Mouse (Mus musculus) gastrocnemius, adult 2 months (tissue): ENCODE data around the gene Vnn1. TPM values are rescaled to one million over a fixed set of nuclear protein-coding genes. Genes with fewer than 3 reads are reported as not detected.
A peak's percentile ranks its signal among the peaks of the same experiment; 100 is the strongest.

Experiments used
- DNase-seq: peaks from one replicate; pipeline ENCODE4 v3.0.0; 2022
- H3K27ac ChIP-seq: fragments of 200-600 bp; 2 replicates; pipeline ENCODE4 v1.8.1; 2022; ENCODE audit warnings: mild to moderate bottlenecking
- H3K4me3 ChIP-seq: fragments of 200-600 bp; 2 replicates; pipeline ENCODE4 v1.8.1; 2022; ENCODE audit warnings: mild to moderate bottlenecking, moderate library complexity
- CTCF ChIP-seq: fragments of 200-600 bp; IDR thresholded peaks from 2 replicates; pipeline ENCODE4 v1.8.1; 2022; ENCODE audit warnings: antibody characterized with exemption, mild to moderate bottlenecking, moderate library complexity
- intact Hi-C: fragments of 180-260 bp; cut with DNase I; formaldehyde crosslinking; loops from one replicate; pipeline ENCODE4 v1.15.1; 2025
- long read RNA-seq, 2 experiments: library from polyadenylated mRNA; stranded (forward); transcript quantifications; one replicate each; pipeline ENCODE4 v2.0.0; 2021
- total RNA-seq, 2 experiments: library from RNA; stranded (reverse); gene quantifications; 2 replicates each; pipeline ENCODE4 v1.2.3; 2021

Vnn1 gene
- total RNA-seq = under 1 TPM; 0.17 to 0.23 TPM
- long read RNA-seq, experiment 1, partial matches to known transcripts = 0 of 2 reads
- long read RNA-seq, experiment 1, other reads (novel, unspliced or antisense) = 0 of 2 reads
- long read RNA-seq, experiment 2 = 0 reads

DNA sequence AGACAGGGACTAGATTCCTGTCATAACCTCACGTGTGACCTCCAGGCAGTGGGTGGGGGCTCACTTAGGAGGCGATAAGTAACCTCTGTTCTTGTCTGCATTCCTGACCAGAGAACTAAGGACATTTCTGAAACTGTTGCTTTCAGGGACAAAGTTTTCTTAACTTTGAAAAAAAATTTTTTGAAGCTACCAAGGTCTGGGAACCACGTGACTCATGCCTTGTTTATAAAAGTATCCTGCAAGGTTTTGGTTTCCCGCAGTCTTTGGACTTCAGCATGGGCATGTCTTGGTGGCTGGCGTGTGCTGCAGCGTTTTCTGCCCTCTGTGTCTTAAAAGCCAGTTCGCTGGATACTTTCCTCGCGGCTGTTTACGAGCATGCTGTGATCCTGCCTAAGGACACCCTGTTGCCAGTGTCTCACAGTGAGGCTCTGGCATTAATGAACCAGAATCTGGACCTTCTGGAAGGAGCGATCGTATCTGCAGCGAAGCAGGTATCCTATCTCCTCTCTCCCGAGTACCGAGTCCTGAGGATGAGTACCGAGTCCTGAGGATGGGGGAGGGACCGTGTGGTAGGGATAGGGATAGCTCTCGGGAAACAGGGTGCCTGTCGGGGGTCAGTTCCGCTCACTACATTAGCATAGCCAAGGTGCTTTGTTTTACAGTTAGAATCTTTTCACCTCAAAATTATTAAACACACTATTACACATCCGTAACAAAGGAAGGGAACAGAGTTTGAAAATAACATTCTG, at the start of gene Vnn1:
Gene Vnn1, plus strand, starts transcription at position 88 of the 749 bp plus-strand sequence.
- Histone ChIP-seq H3K4me3 (peak within 1 kb of the TSS; percentile 63), H3K27ac (no peak within 1 kb of the TSS)
- intact Hi-C loops = no loop called here
- TF ChIP-seq CTCF = no peak
- DNase-seq = no peak

DNA sequence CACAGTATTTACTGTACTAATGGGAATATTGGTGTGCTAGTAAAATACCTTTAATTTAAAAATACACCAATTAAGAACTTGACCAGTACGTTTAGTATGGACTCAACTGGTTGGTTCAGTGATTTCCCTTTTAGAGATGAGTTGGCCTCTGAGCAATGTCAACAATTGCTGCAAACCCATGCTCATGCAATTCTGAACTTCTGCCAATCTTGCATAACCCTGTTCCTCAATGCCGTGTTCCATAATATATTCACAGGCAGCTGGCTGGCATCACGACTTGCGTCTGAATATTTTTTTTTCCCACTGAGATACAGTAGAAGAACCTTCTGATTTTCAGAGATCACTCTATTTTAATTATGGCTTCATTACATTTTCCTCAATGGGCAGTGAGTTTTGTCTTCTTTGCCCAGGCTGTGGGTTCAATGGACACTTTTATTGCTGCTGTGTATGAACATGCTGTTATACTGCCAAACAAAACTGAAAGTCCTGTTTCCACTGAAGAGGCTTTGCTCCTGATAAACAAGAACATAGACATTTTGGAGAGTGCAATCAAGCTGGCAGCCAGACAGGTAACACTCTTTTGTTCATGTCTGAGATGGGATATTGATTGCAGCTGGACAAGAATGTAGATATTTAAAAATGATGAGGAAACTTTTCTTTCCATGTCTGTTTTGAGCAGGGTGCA, 43.1 kb upstream of the Vnn1 start, which contains the start of gene Vnn3:
Gene Vnn3, plus strand, starts transcription at position 235 of the 685 bp plus-strand sequence.
- intact Hi-C loops = no loop called here
- no peak for DNase-seq
- Histone ChIP-seq H3K4me3 (no peak within 1 kb of the TSS), H3K27ac (no peak within 1 kb of the TSS)
- no peak for TF ChIP-seq CTCF

DNA sequence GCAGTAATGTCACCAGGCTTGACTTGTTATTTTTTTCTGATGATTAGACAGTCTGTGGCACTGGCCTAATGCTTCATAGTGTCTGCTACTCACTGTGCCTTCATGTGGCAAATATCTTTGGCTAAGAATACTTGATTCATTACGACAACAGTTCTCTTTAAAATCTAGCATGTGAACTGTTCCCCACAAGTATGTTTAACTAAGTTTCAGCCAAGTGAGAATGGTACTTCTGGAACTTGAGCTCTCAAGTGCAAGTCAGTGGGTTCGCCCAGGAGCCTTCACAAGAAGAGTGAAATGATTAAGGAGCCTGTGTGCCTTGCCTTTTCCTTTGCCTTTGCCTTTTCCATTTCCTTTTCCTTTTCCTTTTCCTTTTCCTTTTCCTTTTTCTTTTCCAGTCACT, 42.4 kb upstream of the Vnn1 start:
- no peak for DNase-seq
- no peak overlapping the region for H3K27ac ChIP-seq
- TF ChIP-seq CTCF = no peak
- no peak overlapping the region for H3K4me3 ChIP-seq
- intact Hi-C loops = no loop called here

DNA sequence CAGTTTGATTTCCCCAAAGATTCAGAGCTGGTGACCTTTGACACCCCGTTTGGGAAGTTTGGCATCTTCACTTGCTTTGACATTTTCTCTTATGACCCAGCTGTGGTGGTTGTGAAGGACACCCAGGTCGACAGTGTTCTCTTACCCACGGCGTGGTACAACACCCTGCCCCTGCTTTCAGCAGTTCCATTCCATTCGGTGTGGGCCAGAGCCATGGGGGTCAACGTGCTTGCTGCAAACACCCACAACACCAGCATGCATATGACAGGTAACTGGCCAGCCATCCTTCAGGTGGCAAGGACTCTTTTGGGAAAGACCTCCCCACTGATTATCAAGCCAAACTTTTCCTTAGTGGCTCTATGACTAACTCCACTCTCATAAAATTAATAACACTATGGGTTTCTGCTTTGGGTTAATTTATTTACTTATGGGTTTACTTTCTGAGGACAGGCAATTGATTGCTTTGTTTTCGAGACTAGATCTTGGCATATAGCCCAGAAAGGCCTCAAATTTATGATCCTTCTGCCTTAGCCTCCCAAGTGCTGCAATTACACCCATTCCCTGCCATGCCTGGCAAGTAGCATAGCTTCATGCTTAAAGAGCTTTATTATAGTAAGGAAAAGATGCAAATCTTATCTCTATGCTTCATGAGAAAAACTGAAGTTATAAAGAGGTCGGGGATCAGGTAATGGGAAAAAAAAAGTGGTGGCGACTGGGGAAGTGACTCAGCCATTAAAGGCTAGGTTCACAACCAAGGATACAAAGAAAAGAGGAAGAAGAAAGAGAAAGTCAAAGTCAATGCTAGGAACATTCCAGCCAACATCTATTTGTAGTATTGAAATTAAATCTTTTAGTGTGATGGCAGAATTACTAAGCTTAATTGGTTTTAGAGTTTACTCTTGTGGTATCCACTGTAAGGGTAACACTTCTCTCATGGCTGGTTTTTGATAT, 29.9 kb upstream of the Vnn1 start:
- no peak for TF ChIP-seq CTCF
- H3K27ac ChIP-seq = no peak overlapping the region
- no peak for DNase-seq
- intact Hi-C loops = no loop called here
- H3K4me3 ChIP-seq = no peak overlapping the region

DNA sequence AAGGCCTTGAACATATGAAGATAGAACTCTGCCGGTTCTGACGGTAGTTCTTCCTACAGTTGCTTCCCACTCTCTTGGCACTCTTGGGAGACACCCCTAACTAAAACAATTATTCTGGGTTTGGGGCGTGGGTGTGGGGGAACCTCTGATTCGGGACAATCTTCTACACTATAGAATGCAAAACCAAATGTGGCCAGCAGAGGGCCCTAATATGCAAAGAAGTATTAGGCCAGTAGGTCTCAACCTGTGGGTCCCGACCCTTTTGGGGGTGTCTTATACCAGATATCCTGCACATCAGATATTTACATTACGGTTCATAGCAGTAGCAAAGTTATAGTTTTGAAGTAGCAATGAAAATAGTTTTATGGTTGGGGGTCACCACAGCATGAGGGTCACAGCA, 13.8 kb upstream of the Vnn1 start:
- no peak for DNase-seq
- peak; percentile 46 for TF ChIP-seq CTCF

DNA sequence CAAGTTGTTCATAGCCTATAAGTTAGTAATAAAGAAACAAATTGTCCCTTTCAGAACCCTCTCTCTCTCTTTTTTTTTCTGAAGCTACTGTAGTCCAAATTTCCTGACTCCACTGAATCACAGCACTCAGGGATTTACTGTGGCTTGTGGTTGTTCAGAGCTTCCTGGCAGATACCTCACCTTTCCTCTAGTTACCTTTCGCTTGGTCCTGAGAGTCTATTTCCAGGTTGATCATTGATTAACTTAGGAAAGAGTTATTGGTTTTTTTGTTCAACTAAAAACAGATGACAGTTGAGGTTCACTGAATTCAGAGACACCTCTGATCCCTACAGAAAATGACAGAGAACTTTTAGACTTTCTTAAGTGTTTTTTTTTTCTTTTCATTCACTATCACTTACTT, 9.6 kb upstream of the Vnn1 start:
- Histone ChIP-seq H3K4me3 (no peak overlapping the region), H3K27ac (no peak overlapping the region)
- no peak for DNase-seq
- intact Hi-C loops = no loop called here
- no peak for TF ChIP-seq CTCF

More for the DNA sequence above, 13.8 kb upstream of the Vnn1 start:
- H3K27ac ChIP-seq = no peak overlapping the region
- intact Hi-C loops = no loop called here
- no peak overlapping the region for H3K4me3 ChIP-seq

DNA sequence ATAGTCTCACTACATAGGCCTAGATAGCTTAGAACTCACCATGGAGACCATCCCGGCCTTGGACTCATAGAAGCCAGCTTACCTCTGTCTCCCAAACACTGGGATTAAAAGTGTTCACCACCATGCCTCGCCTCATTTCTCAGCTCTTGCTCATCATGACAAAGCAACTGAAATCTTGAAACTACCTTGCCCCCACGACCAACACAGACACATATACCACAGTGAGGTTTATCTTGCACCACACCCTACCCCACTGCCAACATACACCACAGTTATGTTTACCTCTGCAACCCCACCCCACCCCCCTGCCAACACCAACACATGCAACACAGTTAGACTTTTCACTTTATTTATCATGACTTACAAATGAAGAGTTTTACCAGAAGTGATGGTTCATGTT, 8.4 kb upstream of the Vnn1 start:
- no peak for TF ChIP-seq CTCF

DNA sequence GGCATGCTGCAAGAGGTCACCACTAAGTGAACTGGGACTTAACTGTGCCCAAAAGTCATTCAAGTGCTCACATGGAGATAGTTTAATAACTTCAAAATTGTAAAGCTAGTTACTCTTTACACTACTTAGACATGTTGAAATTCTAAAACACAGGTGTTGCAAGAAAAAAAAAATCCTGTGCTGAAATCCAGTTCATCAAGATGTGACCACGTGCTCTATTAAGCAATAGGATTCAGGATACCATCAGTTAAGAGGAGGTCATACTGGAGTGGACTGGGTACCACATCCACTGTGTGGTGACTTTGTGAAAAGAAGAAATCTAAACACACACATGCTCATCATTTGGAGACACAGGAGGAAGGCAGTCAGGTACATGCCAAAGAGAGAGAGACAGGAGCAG, 1.5 kb upstream of the Vnn1 start:
- Histone ChIP-seq H3K27ac (no peak overlapping the region), H3K4me3 (no peak overlapping the region)
- intact Hi-C loops = no loop called here
- TF ChIP-seq CTCF = no peak
- no peak for DNase-seq

More for the DNA sequence above, 8.4 kb upstream of the Vnn1 start:
- intact Hi-C loops = no loop called here
- no peak for DNase-seq
- no peak overlapping the region for H3K27ac ChIP-seq
- H3K4me3 ChIP-seq = no peak overlapping the region

DNA sequence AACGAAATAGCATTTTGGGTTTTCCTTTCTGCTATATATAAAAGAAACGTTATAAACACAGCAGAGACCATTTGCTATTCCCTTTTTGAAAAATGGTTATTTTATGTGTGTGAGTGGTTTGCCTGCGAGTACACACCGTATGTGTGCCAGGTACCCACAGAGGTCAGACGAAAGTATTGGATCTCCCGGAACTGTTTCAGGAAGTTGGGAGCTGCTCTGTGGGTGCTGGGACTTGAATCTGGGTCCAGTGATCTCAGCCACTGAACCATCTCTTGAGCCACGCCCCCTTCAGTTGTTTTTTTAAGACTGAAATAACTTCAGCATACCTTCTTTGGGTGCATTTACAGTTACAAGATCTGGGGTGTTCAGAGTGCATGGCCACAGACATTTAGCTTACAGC, 888 bp downstream of the Vnn1 start:
- no peak overlapping the region for H3K27ac ChIP-seq
- H3K4me3 ChIP-seq = peak overlapping the region; percentile 63
- no peak for DNase-seq
- no peak for TF ChIP-seq CTCF
- intact Hi-C loops = no loop called here

DNA sequence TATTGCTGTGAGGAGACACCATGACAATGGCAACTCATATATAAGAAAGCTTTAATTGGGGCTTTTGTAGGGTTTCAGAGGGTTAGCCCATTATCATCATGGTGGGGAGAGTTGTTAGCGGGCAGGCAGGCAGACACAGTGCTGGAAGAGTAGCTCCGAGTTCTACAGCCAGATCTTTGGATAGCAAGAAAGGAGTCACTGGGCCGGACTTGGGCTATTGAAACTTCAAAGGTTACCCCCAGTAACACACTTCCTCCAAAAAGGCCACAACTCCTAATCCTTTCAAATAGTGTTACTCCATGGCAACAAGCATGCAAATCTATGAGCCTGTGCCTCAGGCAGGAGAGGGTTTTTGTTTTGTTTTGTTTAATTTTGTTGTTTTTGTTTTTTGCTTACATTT, 6.6 kb downstream of the Vnn1 start:
- TF ChIP-seq CTCF = no peak
- Histone ChIP-seq H3K4me3 (no peak overlapping the region), H3K27ac (no peak overlapping the region)
- intact Hi-C loops = no loop called here
- DNase-seq = no peak

DNA sequence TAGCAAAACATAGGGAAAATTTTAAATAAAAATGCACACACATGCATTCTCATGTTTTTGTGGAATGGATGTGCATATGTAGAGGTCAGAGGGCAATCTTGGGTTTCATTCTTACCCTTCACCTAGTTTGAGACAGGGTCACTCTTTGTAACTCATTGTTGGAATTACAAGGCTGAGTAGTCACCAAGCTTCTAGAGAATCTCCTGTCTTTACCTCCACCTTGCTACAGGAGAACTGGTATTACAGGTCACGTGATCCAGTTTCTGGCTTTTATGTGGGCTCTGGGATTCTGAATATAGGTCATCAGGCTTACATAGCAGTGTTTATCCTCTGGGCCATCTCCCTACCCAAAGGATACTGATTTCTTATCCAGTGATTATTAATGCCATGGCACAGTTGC, 11.2 kb downstream of the Vnn1 start:
- H3K27ac ChIP-seq = no peak overlapping the region
- no peak for DNase-seq
- H3K4me3 ChIP-seq = no peak overlapping the region
- intact Hi-C loops = no loop called here
- TF ChIP-seq CTCF = no peak

DNA sequence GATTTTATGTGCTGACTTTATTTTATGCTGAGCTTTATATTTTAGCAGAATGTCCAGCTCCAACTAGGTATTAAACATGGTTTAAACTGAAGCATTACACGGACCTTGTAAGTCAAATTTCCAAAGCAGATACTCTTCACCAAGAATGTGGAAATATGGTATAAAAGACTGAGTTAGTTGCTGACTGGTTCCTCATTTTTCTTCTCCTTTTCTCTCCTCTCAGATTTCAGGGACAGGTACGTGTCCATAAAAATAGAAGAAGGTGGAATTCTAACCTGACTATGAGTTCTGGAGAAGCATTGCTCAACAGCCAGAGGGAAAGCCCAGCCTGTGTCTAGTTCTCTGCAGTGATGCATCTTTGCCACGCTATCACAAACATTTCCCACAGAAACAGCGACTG, 25.6 kb downstream of the Vnn1 start, which contains the start of gene Taar1:
Gene Taar1, plus strand, starts transcription at position 301 of the 400 bp plus-strand sequence.
- no peak for DNase-seq
- H3K27ac ChIP-seq = no peak within 1 kb of the TSS
- no peak within 1 kb of the TSS for H3K4me3 ChIP-seq
- intact Hi-C loops = no loop called here
- no peak for TF ChIP-seq CTCF
